Mouse (Mus musculus): Measurements from ENCODE around the gene Med31. TPM values are rescaled to one million over a fixed set of nuclear protein-coding genes. Genes with fewer than 3 reads are reported as not detected.

The Med31 gene
- polyA plus RNA-seq, 1 experiment, result 11.4 TPM

DNA sequence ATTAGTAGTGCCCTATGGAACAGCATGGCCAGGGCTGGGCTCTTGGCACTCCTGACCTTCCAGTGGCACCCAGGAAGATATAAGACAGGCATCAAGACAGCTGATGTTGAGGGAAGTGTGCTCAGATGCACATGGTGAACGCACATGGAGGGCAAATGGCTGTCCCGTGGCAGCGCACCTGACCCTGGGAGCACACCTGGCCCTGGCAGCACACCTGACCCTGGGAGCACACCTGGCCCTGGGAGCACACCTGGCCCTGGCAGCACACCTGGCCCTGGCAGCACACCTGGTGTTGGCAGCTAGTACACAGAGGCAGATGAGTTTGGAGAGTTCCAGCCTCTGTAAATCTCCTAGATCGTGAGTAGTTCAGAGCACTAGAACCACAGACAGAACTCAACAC lies 13.1 kb upstream of the Med31 start:
- Histone ChIP-seq H3K4me1 (ENCODE audit: control insufficient read depth, insufficient read depth, low read length) (no peaks in the 10 kb centered on the region), H3K4me3 (replicated peaks; ENCODE audit: control insufficient read depth, low read depth, low read length) (no peak overlapping the region), H3K27ac (ENCODE audit: control insufficient read depth, insufficient read depth, low read depth, low read length, poor library complexity) (no peak overlapping the region)
- WGBS, result 80% methylated on average over 4 of the region's 4 CpGs
- TF ChIP-seq CTCF (IDR thresholded peaks at IDR 0.05; ENCODE audit: control insufficient read depth, insufficient read depth, low read length) (no peak), POLR2A (IDR thresholded peaks at IDR 0.05; ENCODE audit: borderline replicate concordance, control insufficient read depth, low read depth, low read length) (no peak)

- 81% methylated on average over 6 of the region's 6 CpGs for WGBS
- Histone ChIP-seq H3K27ac (ENCODE audit: control insufficient read depth, insufficient read depth, low read depth, low read length, poor library complexity) (no peak overlapping the region), H3K4me3 (replicated peaks; ENCODE audit: control insufficient read depth, low read depth, low read length) (no peak overlapping the region), H3K4me1 (ENCODE audit: control insufficient read depth, insufficient read depth, low read length) (no peaks in the 10 kb centered on the region)
- TF ChIP-seq POLR2A (IDR thresholded peaks at IDR 0.05; ENCODE audit: borderline replicate concordance, control insufficient read depth, low read depth, low read length) (no peak), CTCF (IDR thresholded peaks at IDR 0.05; ENCODE audit: control insufficient read depth, insufficient read depth, low read length) (no peak)
Measured at GRCm38 (mm10) chr11:72226901-72227300, 11.5 kb upstream of the Med31 start.

DNA sequence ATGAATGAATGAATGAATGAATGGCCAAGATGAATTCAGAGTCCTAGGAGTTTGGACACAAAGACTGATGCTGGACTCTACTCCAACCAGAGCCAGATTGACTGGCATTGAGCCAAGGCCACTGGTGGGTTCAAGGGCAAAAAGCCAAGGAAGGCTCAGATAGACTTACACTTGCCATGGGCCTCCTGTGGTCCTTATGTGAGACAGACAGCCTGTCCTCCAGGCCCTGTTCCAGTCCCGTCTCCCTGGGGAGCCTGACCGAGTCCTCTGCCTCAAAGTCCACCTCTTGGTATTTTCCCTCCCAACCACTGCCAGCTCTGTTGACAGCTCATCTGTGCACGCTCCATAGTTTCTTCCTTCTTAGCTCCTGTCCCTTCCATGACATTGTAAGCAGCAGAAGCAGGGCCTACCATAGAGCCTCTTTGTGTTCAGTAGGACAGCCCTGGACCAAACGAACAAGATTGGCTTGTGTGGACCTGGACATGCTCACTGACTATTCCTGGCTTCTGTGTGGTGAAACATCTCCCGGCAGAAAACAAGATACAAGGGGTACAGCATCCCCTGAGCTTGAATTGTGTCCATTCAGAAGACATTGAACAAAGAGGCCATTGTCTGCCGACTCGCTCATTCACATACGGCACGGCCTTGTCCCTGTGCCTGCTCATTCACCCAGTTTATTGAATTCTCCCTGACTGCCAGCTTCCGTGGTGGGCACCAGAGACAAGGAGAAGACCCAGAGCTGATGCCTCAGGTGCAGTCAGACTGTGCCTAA lies 10.8 kb upstream of the Med31 start:
- TF ChIP-seq CTCF (IDR thresholded peaks at IDR 0.05; ENCODE audit: control insufficient read depth, insufficient read depth, low read length) (no peak), POLR2A (IDR thresholded peaks at IDR 0.05; ENCODE audit: borderline replicate concordance, control insufficient read depth, low read depth, low read length) (no peak)
- Histone ChIP-seq H3K4me1 (ENCODE audit: control insufficient read depth, insufficient read depth, low read length) (no peaks in the 10 kb centered on the region), H3K27ac (ENCODE audit: control insufficient read depth, insufficient read depth, low read depth, low read length, poor library complexity) (no peak overlapping the region), H3K4me3 (replicated peaks; ENCODE audit: control insufficient read depth, low read depth, low read length) (no peak overlapping the region)
- 82% methylated on average over 10 of the region's 10 CpGs for WGBS

GRCm38 (mm10) chr11:72224865-72225264 lies 9.5 kb upstream of the Med31 start:
- TF ChIP-seq POLR2A (IDR thresholded peaks at IDR 0.05; ENCODE audit: borderline replicate concordance, control insufficient read depth, low read depth, low read length), result no peak
- peak; percentile 86 for TF ChIP-seq CTCF (IDR thresholded peaks at IDR 0.05; ENCODE audit: control insufficient read depth, insufficient read depth, low read length)
- Histone ChIP-seq H3K4me1 (ENCODE audit: control insufficient read depth, insufficient read depth, low read length) (no peaks in the 10 kb centered on the region), H3K4me3 (replicated peaks; ENCODE audit: control insufficient read depth, low read depth, low read length) (no peak overlapping the region), H3K27ac (ENCODE audit: control insufficient read depth, insufficient read depth, low read depth, low read length, poor library complexity) (no peak overlapping the region)
- 9% methylated on average over 5 of the region's 5 CpGs for WGBS

DNA sequence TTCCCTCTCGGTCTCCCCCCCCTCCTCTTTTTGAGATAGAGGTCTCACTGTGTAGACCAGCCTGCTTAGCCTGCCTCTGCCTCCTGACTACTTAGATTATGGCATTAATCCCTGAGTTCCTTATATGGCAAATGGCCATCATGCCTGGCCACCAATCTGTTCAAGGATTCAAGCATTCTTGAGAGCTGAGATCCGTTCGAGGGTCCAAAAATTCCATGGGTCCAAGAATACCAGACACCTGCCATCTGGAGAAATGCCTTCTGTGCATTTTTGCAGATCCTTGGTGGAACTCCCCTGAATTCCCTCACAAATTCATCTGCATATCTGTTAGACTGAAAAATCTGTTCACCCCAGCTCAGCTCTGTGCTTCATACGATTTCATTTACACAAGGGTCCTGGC lies 8.0 kb upstream of the Med31 start:
- WGBS, result 73% methylated on average over 4 of the region's 4 CpGs
- Histone ChIP-seq H3K4me1 (ENCODE audit: control insufficient read depth, insufficient read depth, low read length) (no peaks in the 10 kb centered on the region), H3K27ac (ENCODE audit: control insufficient read depth, insufficient read depth, low read depth, low read length, poor library complexity) (no peak overlapping the region), H3K4me3 (replicated peaks; ENCODE audit: control insufficient read depth, low read depth, low read length) (no peak overlapping the region)
- no peak for TF ChIP-seq POLR2A (IDR thresholded peaks at IDR 0.05; ENCODE audit: borderline replicate concordance, control insufficient read depth, low read depth, low read length)
- TF ChIP-seq CTCF (IDR thresholded peaks at IDR 0.05; ENCODE audit: control insufficient read depth, insufficient read depth, low read length), result no peak

GRCm38 (mm10) chr11:72221278-72221677 lies 5.9 kb upstream of the Med31 start:
- no peaks in the 10 kb centered on the region; the same call in 1 of the 2 replicates for H3K4me1 ChIP-seq (ENCODE audit: control insufficient read depth, insufficient read depth, low read length)
- no peak overlapping the region for H3K27ac ChIP-seq (ENCODE audit: control insufficient read depth, insufficient read depth, low read depth, low read length, poor library complexity)
- no peak overlapping the region for H3K4me3 ChIP-seq (replicated peaks; ENCODE audit: control insufficient read depth, low read depth, low read length)
- TF ChIP-seq CTCF (IDR thresholded peaks at IDR 0.05; ENCODE audit: control insufficient read depth, insufficient read depth, low read length), result peak; percentile 95
- no peak for TF ChIP-seq POLR2A (IDR thresholded peaks at IDR 0.05; ENCODE audit: borderline replicate concordance, control insufficient read depth, low read depth, low read length)
- 13% methylated on average over 6 of the region's 6 CpGs for WGBS

DNA sequence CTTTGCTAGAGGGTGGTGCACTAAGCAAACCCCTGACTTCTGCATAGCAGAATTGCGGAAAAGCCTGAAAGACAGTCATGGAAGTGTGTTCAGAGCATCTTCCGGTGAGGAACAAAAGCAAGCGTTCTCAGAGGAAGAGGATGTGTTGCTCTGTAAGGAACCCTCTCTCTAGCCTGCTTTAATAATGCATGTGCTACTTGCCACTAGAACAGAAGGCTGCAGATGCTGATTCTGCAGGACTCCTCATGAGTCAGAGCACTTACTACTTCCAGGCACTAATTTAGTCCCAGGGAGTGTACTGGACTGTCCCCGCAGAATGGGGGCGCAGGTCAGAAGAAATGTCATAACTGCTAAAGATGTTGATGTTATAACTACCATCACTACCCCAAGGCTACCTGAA lies 1.7 kb upstream of the Med31 start:
- WGBS, result 59% methylated on average over 5 of the region's 5 CpGs
- Histone ChIP-seq H3K4me1 (ENCODE audit: control insufficient read depth, insufficient read depth, low read length) (no peaks in the 10 kb centered on the region; the same call in 1 of the 2 replicates), H3K27ac (ENCODE audit: control insufficient read depth, insufficient read depth, low read depth, low read length, poor library complexity) (no peak overlapping the region; the same call in 1 of the 2 replicates), H3K4me3 (replicated peaks; ENCODE audit: control insufficient read depth, low read depth, low read length) (no peak overlapping the region)
- TF ChIP-seq POLR2A (IDR thresholded peaks at IDR 0.05; ENCODE audit: borderline replicate concordance, control insufficient read depth, low read depth, low read length) (no peak), CTCF (IDR thresholded peaks at IDR 0.05; ENCODE audit: control insufficient read depth, insufficient read depth, low read length) (no peak)

DNA sequence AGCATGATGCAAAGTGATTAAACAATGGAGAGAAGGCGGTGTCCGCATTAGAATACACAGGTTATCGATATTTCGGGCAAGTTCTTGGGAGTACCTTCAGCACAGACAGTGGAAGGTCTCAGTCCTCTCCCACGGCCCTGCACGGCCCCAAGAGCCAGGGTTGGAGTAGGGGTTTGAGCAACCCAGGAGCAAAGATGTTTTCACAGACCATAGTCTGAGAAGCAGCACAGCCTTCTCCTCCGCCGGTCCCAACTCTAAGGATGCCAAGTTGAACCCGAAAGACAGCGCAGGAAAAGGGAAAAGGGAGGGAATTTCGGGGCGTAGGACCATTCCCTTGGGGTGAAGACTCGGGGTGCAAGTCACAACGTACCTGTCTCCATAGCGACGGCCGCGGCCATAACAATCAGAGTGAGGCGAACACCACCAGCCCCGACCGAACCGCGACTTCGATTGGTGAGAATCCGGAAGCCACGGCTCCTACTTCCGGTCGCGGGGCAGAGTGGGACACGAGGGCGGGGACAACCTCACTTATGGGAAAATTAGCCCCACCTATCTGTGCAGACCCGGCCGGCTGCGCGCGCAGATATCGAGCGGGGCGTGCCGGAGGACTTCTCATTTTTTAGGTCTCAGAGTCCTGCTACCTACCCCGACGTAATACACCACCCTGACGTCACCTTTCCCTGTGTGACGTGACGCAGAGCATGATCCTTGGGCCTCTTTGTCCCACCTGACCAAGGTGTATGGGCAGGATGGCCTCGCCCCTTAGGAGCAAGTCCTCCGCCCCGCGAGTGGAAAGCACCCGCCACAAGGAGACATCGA lies 592 bp downstream of the Med31 start:
- no peak for TF ChIP-seq CTCF (IDR thresholded peaks at IDR 0.05; ENCODE audit: control insufficient read depth, insufficient read depth, low read length)
- peak; percentile 39; the same call in 1 of the 2 replicates for TF ChIP-seq POLR2A (IDR thresholded peaks at IDR 0.05; ENCODE audit: borderline replicate concordance, control insufficient read depth, low read depth, low read length)
- WGBS, result under 1% methylated on average over 51 of the region's 51 CpGs
- Histone ChIP-seq H3K4me3 (replicated peaks; ENCODE audit: control insufficient read depth, low read depth, low read length) (peak overlapping the region; percentile 91), H3K27ac (ENCODE audit: control insufficient read depth, insufficient read depth, low read depth, low read length, poor library complexity) (peak overlapping the region; percentile 71), H3K4me1 (ENCODE audit: control insufficient read depth, insufficient read depth, low read length) (peaks cover 3% of the 10 kb centered on the region; the same call in 1 of the 2 replicates)
